Mouse (Mus musculus) CD4-positive, CD25-positive, alpha-beta regulatory T cell, adult 4 months (primary cell): Measurements from ENCODE around the gene Prim2. TPM values are rescaled to one million over a fixed set of nuclear protein-coding genes. Genes with fewer than 3 reads are reported as not detected.

Source experiments
- ATAC-seq: one replicate; pipeline ENCODE4 v1.8.0; 2017
- polyA plus RNA-seq, 2 experiments: library from polyadenylated mRNA; unstranded; fragments of 100-300 nt; shearing (Covaris generic); gene quantifications; one replicate each; pipeline ENCODE4 v1.2.1; 2017

The Prim2 gene
- polyA plus RNA-seq, 2 experiments from 2014 or later = 19.8 to 23.3 TPM

DNA sequence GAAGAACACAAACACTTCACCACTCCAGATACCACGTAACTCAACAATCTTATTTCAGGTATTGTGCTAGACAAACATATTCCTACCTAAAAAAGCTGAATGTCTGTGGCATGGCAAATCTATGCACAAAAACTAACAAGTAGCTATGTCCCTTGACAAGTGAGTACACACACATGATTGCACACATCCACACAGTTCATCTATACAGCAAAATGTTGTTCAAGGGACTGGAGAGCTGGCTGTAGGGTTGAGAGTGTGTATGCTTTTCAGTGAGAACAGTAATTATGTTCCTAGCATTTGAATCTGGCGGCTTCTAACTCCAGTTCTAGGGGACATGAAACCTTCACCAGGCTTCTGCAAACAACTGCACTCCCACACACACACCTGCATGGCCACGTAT lies 69.9 kb downstream of the Prim2 start:
- no peak for ATAC-seq

DNA sequence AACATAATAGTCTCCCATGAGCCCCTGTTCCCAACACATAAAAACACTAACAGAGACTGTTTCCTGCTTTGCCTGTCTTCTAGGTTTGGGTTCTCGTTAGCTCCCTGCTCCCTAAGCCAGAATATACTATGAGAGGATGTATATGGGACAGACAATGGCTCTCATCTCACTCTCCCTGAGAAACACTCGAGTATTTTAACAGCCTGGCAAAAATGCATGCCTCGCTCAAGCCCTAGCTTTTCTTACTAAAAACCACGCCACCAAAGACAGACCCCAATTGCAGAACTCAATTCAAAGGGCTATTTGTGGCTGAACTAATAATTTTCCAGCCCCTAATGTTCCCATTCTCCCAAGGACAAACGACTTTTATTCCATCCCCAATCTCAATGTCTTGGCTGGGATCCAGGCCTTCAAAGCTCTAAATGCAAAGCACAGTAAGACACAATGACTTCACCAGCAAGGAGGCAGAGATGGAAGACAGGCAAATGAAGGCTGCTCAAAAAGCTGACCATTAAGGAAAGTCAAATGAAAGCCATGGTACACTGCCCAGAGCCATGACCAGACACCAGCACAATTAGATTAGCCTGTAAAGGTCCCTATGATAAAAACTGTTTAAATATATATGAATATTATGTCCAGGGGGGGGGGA lies 70.5 kb downstream of the Prim2 start:
- ATAC-seq = no peak

DNA sequence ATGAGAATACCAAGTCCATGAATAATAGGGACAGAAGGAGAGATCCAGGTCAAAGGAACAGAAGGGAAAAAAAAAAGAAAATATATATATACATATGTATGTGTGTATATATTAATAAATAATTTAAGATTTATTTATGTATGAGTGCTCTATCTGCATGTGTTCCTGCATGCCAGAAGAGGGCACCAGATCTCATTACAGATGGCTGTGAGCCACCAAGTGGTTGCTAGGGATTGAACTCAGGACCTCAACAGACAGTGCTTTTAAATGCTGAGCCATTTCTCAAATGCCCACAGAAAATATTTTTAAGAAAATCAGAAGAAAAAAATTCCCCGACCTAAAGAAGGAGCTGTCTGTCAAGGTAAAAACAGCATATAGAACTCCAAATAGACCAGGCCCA lies 72.6 kb downstream of the Prim2 start:
- no peak for ATAC-seq

GRCm38 (mm10) chr1:33595936-33596335 lies 73.7 kb downstream of the Prim2 start:
- no peak for ATAC-seq

- no peak for ATAC-seq
Observed at GRCm38 (mm10) chr1:33594966-33595365, 74.6 kb downstream of the Prim2 start.

DNA sequence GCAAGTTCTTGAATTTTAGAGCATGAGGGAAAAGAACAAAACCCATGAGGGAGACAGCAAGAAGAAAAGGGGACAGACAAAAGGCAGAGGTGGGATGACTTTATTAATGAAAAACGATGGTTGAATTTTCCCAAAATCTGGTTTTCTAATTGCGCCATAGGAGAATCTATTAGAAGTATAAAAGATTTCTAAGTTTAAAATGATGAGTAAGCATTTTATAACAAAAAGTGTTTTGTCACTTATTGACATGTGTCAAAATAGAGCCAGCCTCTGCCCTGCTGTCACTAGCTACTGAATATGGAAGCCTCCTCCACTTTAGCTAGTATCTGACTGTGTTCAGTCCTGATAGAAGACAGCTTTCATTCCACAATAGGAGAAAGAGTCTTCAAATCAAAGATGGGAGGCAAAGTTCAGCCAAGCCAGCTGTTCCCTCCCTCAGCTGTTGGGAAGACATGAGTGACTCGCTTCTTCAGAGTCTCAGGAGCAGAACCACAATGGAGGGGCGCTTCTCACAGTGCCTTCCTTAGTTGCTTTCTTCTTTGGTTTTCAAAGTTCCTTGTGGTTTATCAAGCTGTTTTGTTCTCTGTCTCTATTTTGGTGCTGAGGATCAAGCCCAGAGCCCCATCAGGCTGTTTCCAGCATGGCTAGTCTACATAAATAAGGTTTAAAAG lies 75.7 kb downstream of the Prim2 start:
- no peak for ATAC-seq

GRCm38 (mm10) chr1:33591997-33592608 lies 77.5 kb downstream of the Prim2 start:
- no peak for ATAC-seq

DNA sequence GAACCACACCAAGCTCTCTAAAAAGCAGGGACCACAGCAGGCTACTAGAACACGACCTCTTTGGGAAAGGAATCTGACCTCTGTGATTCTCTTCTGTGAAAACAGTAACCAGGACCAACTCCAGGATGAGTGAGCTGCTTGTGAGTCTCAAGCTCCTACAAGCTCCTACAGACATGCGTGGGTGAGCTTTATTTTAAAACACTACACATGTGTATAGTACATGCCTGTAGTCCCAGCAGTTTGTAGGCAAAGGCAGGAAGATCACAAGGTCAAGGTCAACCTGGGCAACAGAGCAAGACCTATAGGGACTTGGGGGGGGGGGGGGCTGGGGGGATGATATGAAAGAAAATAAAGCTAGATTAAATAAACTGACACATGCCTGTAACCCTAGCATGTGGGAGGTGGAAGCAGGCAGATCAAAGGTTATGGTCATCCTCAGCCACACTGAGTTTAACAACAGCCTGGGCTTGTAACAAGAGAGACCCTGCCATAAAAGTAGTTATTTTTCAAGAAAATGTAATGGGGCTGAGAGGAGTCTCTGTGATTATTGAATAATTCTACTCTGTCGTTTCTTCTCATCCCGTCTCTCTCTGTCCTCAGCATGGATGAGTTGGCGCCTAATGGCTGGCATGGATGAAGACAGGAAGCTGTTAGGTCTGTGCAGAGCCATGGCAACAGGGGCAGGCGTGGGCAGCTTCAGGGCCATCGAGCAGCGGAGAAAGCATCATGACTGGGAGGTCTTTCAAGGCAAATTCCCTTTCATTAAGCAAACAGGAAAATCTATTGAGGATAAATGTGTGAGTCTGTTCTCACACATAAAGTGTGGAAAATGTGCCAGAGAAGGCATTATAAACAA lies 78.8 kb downstream of the Prim2 start:
- no peak for ATAC-seq

DNA sequence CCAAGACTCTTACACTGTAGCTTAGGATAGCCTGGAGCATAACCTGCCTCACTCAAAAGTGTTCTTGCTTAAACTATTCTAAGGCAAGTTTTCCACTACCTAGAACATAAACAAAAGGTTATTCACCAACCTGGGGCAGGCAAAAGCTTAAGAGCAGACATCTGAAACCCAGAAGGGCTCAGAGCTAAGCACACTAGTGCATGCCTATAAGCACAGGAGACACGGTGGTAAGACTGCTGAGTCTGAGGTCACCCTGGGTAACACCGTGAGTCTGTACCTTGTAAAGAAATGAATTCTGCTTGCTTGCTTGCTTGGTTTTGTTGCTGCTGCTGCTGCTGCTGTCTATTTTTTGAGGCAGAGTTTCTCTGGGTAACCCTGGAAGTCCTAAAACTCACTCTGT lies 80.1 kb downstream of the Prim2 start:
- ATAC-seq = no peak

DNA sequence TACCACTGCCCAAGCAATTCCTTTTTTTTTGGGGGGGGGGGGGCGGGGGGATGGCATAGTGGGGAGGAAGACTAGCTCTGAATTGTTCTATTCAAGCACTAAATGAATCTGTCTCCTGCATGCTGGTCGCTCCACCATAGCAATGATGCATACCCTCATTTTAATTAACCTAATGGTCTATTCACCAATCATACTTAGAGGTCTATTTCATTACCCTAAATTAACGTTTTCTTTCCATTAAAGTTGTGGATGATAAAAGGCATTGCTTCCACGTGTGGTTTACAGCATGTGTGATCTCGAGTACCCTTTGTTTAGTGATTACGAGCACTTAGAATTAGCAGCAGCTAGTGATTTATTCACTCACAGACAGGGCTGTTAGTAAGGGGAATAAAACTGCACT lies 81.0 kb downstream of the Prim2 start:
- ATAC-seq = no peak

DNA sequence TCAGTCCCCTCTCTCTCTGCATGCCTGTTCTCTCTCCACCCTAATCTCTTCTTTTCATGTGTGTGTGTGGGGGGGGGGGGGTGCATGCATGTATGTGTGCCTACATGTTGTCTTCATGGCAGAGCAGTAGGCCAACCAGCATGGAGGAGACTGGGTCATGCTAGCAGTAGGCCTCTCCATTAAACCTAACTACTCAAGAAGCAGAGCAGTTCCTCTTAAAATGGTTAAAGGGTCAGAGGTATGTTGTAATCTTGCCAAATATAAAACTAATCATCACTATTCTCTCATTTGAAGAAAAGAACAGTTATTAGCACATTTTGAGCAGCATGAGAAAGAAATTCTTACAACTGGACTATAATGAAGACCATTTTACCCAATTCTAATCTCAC lies 85.0 kb downstream of the Prim2 start:
- no peak for ATAC-seq

- no peak for ATAC-seq
Observed at GRCm38 (mm10) chr1:33583817-33584589, 85.6 kb downstream of the Prim2 start.

DNA sequence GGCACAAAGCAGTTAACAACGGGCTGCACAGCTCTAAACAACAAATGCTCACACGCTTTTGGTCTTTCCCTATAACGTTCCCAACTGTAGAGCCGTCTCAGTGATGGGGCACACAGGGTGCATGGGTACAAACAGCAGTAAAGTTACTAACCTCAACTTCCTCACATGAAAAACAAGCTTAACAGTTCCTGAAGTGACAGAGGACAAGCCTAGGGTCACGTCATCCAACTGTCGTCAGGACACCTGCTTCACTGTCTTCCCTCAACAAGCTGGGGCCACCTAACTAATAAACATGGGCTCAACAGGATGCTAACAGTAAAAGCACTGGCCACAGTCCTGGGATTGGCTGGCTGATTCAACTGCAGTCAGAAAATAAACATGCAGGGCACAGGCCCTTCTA lies 91.0 kb downstream of the Prim2 start:
- ATAC-seq = peak; percentile 82

DNA sequence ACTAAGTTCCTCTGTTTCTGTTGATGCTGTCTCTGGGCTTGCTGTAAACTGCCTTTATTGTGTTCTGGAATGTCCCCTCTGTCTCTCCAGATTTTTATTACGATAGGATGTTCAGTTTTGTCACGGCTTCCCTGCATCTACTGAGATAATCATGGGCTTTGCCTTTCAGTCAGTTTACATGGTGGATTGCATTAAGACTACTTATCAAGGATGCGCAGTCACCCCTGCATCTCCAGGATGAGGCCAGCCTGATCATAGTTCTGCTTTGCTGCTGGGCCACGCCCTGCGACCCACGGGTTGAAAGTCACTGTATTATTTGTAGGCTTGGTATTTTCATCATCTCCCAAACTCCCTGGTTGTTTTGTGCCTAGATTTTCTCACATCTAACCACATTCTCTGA lies 95.1 kb downstream of the Prim2 start:
- ATAC-seq = no peak

DNA sequence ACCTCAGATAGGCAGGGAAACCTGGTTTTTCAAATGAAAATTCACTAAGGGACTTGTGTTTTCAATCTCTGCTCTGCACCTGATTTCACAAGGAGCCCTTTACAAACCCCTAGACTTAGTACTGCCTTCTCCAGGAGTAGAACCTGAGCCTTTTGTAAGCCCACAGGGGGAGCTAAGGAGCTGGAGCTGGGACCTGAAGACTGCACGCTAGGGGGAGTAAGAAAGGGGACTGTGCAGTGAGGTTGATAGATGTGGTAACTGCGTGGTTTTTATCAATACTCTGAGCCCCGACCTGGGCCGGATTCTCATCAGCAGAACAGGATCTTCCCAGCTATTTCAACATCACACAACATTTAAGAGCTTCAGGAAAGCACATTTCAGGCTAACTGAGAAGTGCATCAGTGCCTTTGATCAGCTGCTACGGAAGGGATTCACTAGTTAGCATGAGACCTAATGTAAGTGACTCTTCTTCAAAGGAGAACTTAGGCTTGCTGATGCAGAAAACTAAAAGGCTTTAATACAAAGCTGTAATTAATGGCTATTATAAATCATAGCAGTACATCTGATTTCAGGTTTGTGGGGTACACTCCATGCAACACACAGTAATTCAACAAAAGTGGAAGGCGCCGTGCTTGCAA lies 103.7 kb downstream of the Prim2 start:
- ATAC-seq = peak; percentile 62

DNA sequence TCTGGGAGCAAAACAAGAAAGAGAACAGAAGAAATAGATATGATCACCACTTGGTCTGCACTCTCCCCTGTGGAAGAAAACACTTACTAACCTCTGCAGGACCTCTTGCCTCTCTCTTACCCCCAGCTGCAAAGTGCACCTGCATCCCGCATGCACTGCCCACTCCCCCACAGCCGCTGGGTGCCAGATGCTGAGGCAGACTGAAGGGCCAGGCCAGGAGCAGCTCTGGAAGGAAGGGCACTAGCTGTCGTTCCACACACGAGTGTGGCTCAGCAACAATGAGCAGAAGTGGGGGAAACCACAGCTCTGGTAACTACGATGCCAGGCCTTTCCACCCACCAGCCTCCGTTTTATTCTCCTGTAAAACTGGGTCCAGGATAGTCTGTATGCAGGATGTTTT lies 105.6 kb downstream of the Prim2 start:
- ATAC-seq = no peak

DNA sequence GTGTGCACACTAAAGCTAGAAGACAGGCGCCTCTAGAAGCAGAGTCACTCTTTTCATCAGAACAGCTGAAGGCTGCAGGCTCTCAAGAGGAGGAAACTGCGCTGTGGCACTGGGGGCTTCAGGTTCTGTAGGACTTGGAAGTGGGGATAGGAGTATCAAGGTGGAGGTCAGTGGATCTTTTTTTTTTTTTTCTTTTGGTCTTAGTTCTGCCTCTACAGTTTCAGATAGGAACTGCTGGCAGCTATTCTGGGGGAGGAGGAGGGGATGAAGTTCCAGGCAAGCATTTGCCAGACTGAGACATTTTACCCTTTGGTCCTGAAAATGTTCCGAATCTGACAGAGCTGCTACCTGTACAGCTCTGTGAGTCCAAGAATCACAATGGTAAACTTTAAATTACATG lies 106.0 kb downstream of the Prim2 start:
- ATAC-seq = no peak

DNA sequence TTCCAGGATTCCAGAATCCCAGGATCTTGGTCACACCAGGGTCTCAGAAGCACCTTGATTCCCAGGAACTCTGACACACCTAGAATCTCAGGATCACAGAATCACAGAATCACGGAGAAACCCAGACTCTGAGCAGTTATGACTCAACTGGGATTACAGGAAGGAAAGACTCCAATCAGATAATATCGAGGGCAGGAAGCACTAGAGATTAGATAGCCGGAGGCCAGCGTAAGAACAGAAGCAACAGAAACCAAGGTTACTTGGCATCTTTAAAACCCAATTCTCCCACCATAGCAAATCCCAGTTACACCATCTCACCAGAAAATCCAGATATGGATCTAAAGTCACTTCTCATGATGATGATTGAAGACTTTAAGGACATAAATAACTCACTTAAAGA lies 113.0 kb downstream of the Prim2 start:
- no peak for ATAC-seq

DNA sequence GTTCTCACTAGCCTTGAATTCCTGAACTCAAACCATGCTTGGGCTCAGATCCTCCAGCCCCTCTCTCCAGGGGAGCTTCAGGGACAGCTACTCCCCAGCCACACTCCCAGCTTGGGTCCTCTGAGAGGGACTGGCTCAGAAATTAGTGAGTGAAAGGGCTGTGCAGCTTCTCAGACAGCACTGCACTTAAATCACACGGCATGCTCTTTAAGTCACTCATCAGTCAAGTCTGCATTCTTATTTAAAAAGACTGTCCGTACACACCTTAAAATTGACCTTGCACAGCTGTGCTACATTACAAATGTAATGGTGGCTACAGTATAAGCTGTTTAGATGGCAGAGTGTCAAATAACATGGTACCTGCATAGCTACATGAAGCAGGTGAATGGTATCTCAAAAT lies 114.0 kb downstream of the Prim2 start:
- no peak for ATAC-seq

- no peak for ATAC-seq
Observed at GRCm38 (mm10) chr1:33551350-33551749, 118.2 kb downstream of the Prim2 start.

GRCm38 (mm10) chr1:33541708-33542107 lies 127.9 kb downstream of the Prim2 start:
- no peak for ATAC-seq

- ATAC-seq = no peak
Observed at GRCm38 (mm10) chr1:33537948-33538347, 131.6 kb downstream of the Prim2 start.
